Mouse (Mus musculus) erythroblast, adult 5-6 weeks (primary cell): ENCODE data around the gene Podnl1. TPM values are rescaled to one million over a fixed set of nuclear protein-coding genes. Genes with fewer than 3 reads are reported as not detected.
A peak's percentile ranks its signal among the peaks of the same experiment; 100 is the strongest.

Source experiments
- ATAC-seq: replicated peaks from 2 replicates; pipeline ENCODE4 v1.8.0; 2016; ENCODE audit warnings: moderate number of reproducible peaks, mild to moderate bottlenecking, moderate TSS enrichment, inconsistent platforms; ENCODE audit not compliant: poor library complexity, low FRiP score, severe bottlenecking
- total RNA-seq, 2 experiments: library from RNA; stranded (forward) in 1 of 2; stranded (reverse) in 1 of 2; fragments of 150-400 nt in 1 of 2; fragments of 200-764, 138-1000 nt in 1 of 2; gene quantifications; 2 replicates each; pipeline versions ENCODE4 v1.2.3 to v1.2.4; 2015 to 2017; ENCODE audit warnings: low replicate concordance in 2 of 2

Gene Podnl1
- total RNA-seq (2015; ENCODE audit: low replicate concordance) (not detected in 2 replicates), total RNA-seq (2017; ENCODE audit: low replicate concordance) (not detected in 2 replicates)

- 0 out of 2 replicates have a peak, but pooled peaks have one; percentile 12 for ATAC-seq
Measured at GRCm38 (mm10) chr8:84125656-84126055, at the start of gene Podnl1. Gene Podnl1 (plus strand): TSS chr8:84125989.

- no peak for ATAC-seq
Measured at GRCm38 (mm10) chr8:84076412-84076811, 49.4 kb upstream of the Podnl1 start.

- ATAC-seq, result no peak
Measured at GRCm38 (mm10) chr8:84076849-84077248, 48.9 kb upstream of the Podnl1 start.

- no peak for ATAC-seq
Measured at GRCm38 (mm10) chr8:84079206-84079605, 46.6 kb upstream of the Podnl1 start.

GRCm38 (mm10) chr8:84083829-84084241 lies 42.0 kb upstream of the Podnl1 start:
- no peak for ATAC-seq

- ATAC-seq, result no peak
Measured at GRCm38 (mm10) chr8:84084341-84085115, 41.3 kb upstream of the Podnl1 start.

- no peak for ATAC-seq
Measured at GRCm38 (mm10) chr8:84087156-84087555, 38.6 kb upstream of the Podnl1 start.

GRCm38 (mm10) chr8:84087821-84088220 lies 38.0 kb upstream of the Podnl1 start:
- ATAC-seq, result no peak

GRCm38 (mm10) chr8:84089277-84089676 lies 36.5 kb upstream of the Podnl1 start:
- ATAC-seq, result no peak

GRCm38 (mm10) chr8:84090585-84090984 lies 35.2 kb upstream of the Podnl1 start:
- ATAC-seq, result no peak

GRCm38 (mm10) chr8:84096061-84096460 lies 29.7 kb upstream of the Podnl1 start:
- no peak for ATAC-seq

- ATAC-seq, result no peak
Measured at GRCm38 (mm10) chr8:84098376-84098775, 27.4 kb upstream of the Podnl1 start.

GRCm38 (mm10) chr8:84101476-84102270 lies 24.1 kb upstream of the Podnl1 start:
- no peak for ATAC-seq

GRCm38 (mm10) chr8:84103601-84104000 lies 22.2 kb upstream of the Podnl1 start:
- ATAC-seq, result no peak

- peak; percentile 49 for ATAC-seq
Measured at GRCm38 (mm10) chr8:84104221-84104620, 21.6 kb upstream of the Podnl1 start.

- peak; percentile 94 for ATAC-seq
Measured at GRCm38 (mm10) chr8:84104697-84105609, 20.8 kb upstream of the Podnl1 start, which contains the start of gene Dcaf15. Gene Dcaf15 (minus strand): TSS chr8:84104768.

GRCm38 (mm10) chr8:84105676-84106075 lies 20.1 kb upstream of the Podnl1 start:
- ATAC-seq, result no peak

- ATAC-seq, result no peak
Measured at GRCm38 (mm10) chr8:84106216-84107040, 19.4 kb upstream of the Podnl1 start.

- no peak for ATAC-seq
Measured at GRCm38 (mm10) chr8:84115646-84116045, 10.1 kb upstream of the Podnl1 start.
